Mouse (Mus musculus) left cerebral cortex, adult 11 months (tissue): ENCODE data around the gene Ddhd1.
A peak's percentile ranks its signal among the peaks of the same experiment; 100 is the strongest.

Experiments used
- DNase-seq: peaks from one replicate; pipeline ENCODE4 v3.0.0; 2022; ENCODE audit warnings: low spot score

Gene Ddhd1

GRCm38 (mm10) chr14:45644786-45645185 is 13.2 kb downstream of the Ddhd1 start:
- no peak for DNase-seq

- no peak for DNase-seq
Observed at GRCm38 (mm10) chr14:45644202-45644601, 13.7 kb downstream of the Ddhd1 start.

DNA sequence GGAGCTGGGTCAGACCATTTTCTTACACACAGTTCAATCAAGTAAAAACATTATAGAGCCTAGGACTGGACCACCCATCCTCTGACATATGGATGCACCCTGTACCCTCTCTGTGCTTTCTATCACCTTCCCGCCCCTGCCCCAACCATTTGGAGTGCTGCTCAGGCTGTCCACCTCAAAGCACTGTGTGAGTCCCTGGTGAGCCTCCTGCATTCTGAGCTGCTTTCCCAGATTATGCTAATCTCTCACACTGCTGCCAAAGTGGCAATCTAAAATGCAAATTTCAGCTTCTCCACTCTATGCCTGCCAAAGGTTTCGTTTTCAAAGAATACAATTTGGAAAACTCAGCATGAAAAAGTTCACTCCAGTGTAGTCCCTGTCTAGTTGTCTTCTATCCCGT is 14.5 kb downstream of the Ddhd1 start:
- DNase-seq: no peak

DNA sequence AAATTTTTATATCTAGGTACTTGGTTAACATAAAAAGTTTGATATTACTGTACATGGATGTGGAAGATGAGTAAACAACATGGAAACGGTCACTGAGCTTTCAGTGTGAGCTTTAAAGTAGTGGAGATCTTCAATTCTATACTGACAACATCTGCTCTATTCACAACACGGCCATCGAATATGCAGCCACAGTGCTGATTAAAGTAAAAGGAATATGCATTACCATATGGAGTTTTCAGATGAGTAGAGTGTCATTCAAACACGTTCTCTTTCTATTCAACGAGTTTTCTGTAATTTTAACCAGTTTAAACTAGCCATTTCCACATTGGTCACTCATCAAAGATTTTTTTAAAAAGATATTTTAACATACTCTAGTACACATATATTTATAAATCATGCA is 15.1 kb downstream of the Ddhd1 start:
- no peak for DNase-seq

GRCm38 (mm10) chr14:45642217-45642616 is 15.7 kb downstream of the Ddhd1 start:
- no peak for DNase-seq

DNA sequence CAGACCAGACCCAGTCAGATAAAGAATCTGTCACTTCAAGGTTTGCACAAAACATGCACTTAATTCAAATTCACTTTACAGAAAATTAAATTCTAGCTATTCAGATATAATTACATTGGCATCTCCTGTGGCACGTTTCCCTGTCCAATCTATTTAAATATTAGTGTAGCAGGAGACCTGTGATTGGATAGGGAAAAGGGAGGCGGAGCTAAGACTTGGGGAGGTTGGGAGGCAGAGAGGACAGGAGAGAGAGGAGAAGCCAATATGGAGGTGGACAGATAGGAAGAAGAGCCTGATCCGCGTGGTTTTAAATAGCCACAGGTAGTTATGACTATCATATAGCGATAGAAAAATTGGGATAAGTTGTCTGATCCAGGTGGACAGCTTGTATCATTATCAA is 19.2 kb downstream of the Ddhd1 start:
- no peak for DNase-seq

GRCm38 (mm10) chr14:45635496-45635895 is 22.4 kb downstream of the Ddhd1 start:
- no peak for DNase-seq

- no peak for DNase-seq
Observed at GRCm38 (mm10) chr14:45632756-45633537, 25.0 kb downstream of the Ddhd1 start.

- DNase-seq: no peak
Observed at GRCm38 (mm10) chr14:45630544-45630943, 27.4 kb downstream of the Ddhd1 start.

DNA sequence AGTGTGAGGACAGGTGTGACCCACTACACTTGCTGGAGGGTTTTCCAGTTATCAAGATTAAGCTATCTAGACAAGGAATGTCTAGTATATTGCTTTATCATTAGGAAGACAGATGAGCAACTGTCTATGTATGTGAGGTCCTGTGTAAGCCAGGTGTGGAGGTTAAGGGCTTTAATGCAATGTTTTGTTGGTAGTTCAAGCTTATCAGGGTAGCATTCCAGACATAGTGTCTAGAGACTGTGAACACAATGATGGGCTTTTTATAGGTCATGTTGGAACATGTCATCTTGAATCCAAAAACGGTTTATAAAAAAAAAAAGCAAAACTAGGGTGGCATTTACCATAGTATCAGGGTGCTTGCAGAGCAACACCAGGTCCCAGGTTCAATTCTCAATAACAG is 28.0 kb downstream of the Ddhd1 start:
- no peak for DNase-seq

GRCm38 (mm10) chr14:45618351-45618750 is 39.6 kb downstream of the Ddhd1 start:
- no peak for DNase-seq

- DNase-seq: no peak
Observed at GRCm38 (mm10) chr14:45616526-45616925, 41.4 kb downstream of the Ddhd1 start.

- no peak for DNase-seq
Observed at GRCm38 (mm10) chr14:45615776-45616175, 42.2 kb downstream of the Ddhd1 start.

- DNase-seq: no peak
Observed at GRCm38 (mm10) chr14:45614822-45615221, 43.1 kb downstream of the Ddhd1 start.

DNA sequence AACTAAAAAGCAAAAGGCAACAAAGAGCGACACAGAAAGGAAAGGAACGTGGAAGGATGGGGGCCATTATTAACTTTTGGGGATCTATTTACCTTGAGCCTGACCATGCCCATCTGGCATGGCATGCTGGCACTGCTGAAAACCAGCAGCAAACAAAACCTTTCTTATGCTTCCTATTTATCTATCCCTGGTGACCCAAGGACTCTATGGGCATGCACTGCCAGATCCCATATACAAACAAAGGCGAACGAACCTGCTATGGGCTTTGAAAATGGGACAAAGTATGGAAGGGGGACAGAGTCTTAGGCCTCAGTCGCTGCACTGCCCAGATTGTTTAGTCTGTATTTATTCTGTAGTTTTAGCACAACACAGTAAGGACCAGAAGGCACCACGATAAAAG is 43.5 kb downstream of the Ddhd1 start:
- DNase-seq: no peak

DNA sequence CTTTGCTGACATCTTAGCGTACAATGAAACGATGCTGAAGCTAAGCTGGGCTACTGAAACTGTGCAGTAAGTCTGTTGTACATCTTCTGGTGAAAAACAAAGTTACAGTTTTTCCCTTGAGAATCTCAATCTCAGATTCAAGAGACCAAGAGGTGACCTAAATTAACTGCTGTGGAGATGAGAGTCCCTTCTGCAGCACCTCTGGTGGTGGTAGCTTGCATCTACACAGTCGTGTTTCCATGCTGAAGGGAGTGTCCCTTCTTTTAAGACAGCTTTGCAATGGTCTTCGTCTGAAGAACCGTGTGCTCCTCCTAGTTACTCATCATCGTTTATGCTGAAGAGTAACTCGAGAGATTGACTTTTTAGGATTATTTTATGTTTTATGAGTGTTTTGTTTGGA is 46.3 kb downstream of the Ddhd1 start:
- DNase-seq: no peak

- DNase-seq: peak; percentile 30
Observed at GRCm38 (mm10) chr14:45602002-45602401, 55.9 kb downstream of the Ddhd1 start.

DNA sequence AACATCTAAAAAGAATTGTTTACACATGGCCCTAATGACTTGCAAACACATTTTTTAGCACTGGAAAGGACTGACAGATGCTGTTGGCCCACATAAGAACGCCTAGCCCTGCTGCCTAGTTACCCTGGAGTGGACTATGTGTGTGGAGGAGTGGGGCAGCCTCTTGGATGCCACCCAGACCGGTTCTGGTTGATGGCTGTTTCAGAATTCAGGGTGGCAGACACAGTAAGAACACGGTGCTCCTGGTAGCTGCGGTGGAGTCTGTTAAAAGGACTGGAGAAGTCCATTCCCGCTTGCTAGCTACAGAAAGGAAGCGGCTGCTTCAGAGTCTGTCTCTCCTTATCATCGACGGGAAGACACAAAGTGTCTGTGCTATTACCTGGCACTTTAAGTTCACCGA is 57.4 kb downstream of the Ddhd1 start:
- DNase-seq: no peak

- no peak for DNase-seq
Observed at GRCm38 (mm10) chr14:45597855-45598254, 60.1 kb downstream of the Ddhd1 start.

DNA sequence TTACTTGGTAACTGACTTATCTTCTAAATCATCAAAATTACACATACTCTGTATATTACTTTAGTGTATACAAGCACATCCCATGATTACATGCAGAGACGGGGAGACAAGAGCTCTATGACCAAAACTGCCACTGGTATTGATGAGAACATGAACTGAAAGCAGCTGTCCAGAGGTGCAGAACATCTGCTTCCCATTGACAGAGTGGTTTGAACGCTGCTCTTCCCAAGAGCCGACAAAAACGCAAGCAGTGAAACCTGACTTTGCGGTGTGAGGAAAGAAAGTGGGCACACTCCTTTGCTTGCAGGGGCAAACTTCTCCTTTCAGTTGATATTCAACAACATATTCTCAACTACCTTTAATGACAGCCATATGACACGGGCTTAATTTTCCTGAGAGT is 64.7 kb downstream of the Ddhd1 start:
- no peak for DNase-seq

- DNase-seq: no peak
Observed at GRCm38 (mm10) chr14:45588403-45588802, 69.5 kb downstream of the Ddhd1 start.

DNA sequence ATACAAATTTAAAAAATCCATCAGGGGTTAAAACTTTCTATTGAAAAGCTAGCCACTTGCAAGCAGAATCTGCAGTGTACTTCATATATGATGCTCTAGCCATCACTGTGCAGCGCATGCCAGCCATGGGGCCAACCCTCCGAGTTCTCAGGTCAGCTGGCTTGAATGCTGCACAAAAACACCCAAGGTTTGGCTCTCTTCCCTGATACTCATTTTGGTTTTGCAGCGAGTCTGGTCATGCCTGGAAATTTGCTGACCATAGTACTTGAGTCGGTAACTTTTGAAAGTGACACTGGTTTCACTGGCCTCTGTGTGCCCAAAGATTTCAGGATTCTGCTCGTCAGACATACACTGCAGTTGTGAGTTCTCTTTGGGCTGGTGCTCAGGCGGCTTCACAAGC is 70.4 kb downstream of the Ddhd1 start:
- no peak for DNase-seq

- DNase-seq: no peak
Observed at GRCm38 (mm10) chr14:45583494-45584027, 74.4 kb downstream of the Ddhd1 start.
